Mouse (Mus musculus) testis, adult 2 months (tissue): Measurements from ENCODE around the gene Iqcg.

Experiments used
- CTCF ChIP-seq: fragments of 200-500 bp; IDR thresholded peaks from 2 replicates; pipeline ENCODE4 v1.5.1; 2012; ENCODE audit warnings: low read depth, mild to moderate bottlenecking, inconsistent platforms, low read length, moderate library complexity; ENCODE audit not compliant: control insufficient read depth, insufficient read depth, insufficient replicate concordance
- POLR2A ChIP-seq: fragments of 200-500 bp; IDR thresholded peaks from 2 replicates; pipeline ENCODE4 v1.6.1; 2012; ENCODE audit warnings: low read depth, mild to moderate bottlenecking, inconsistent platforms, low read length, moderate library complexity; ENCODE audit not compliant: control insufficient read depth

- TF ChIP-seq CTCF (no peak), POLR2A (no peak)
These were observed 4.9 kb upstream of the Iqcg start for GRCm38 (mm10) chr16:33060926-33061325.
